Mouse (Mus musculus) embryonic facial prominence, embryonic 12.5 days (tissue): ENCODE measurements at regions not wholly inside any gene's neighbourhood (a gene's known extent, or its start where the extent isn't known, plus 50 kb on each side); places are given as distances from the start of the nearest gene placed in this dataset.

Experiments used
- ATAC-seq: fragments of 200-750 bp; cut with Nextera tagmentation; 2 replicates; pipeline ENCODE4 v1.8.0; 2017; ENCODE audit not compliant: insufficient number of reproducible peaks, insufficient read depth, low FRiP score, low TSS enrichment
- H3K27ac ChIP-seq: fragments of 300-500 bp; sonication (generic); 2 replicates; pipeline ENCODE4 v1.5.1; 2016; ENCODE audit warnings: mild to moderate bottlenecking
- H3K27me3 ChIP-seq: fragments of 300-500 bp; sonication (generic); 2 replicates; pipeline ENCODE4 v1.6.1; 2016; ENCODE audit warnings: mild to moderate bottlenecking, moderate library complexity
- H3K36me3 ChIP-seq: fragments of 300-500 bp; sonication (generic); 2 replicates; pipeline ENCODE4 v1.6.1; 2016; ENCODE audit warnings: mild to moderate bottlenecking
- H3K4me1 ChIP-seq: fragments of 300-500 bp; sonication (generic); 2 replicates; pipeline ENCODE4 v1.6.1; 2016
- H3K4me2 ChIP-seq: fragments of 300-500 bp; sonication (generic); replicated peaks from 2 replicates; pipeline ENCODE4 v1.6.1; 2016; ENCODE audit warnings: mild to moderate bottlenecking, moderate library complexity
- H3K4me3 ChIP-seq: fragments of 300-500 bp; sonication (generic); 2 replicates; pipeline ENCODE4 v1.5.1; 2016; ENCODE audit warnings: mild to moderate bottlenecking
- H3K9ac ChIP-seq: fragments of 300-500 bp; sonication (generic); 2 replicates; pipeline ENCODE4 v1.6.1; 2016; ENCODE audit warnings: mild to moderate bottlenecking, moderate library complexity
- H3K9me3 ChIP-seq: fragments of 300-500 bp; sonication (generic); 2 replicates; pipeline ENCODE4 v1.6.1; 2016; ENCODE audit warnings: mild to moderate bottlenecking, moderate library complexity
- WGBS: fragments of 180-500 bp; shearing (Covaris S2); methylation state at CpG from one replicate; pipeline ENCODE4 v1.1.7; 2016; 5-methylcytosine and 5-hydroxymethylcytosine counted together

- no peaks in the 10 kb centered on the region for H3K36me3 ChIP-seq
- 92% methylated on average over 4 of the region's 4 CpGs for WGBS
- ATAC-seq, result no peak
- H3K27ac ChIP-seq, result no peak overlapping the region
- H3K9ac ChIP-seq, result no peak overlapping the region
- no peak overlapping the region for H3K4me3 ChIP-seq
- no peaks in the 10 kb centered on the region for H3K4me1 ChIP-seq
- no peaks in the 10 kb centered on the region for H3K27me3 ChIP-seq
- H3K4me2 ChIP-seq, result no peak overlapping the region
- H3K9me3 ChIP-seq, result no peaks in the 10 kb centered on the region
Measured at GRCm38 (mm10) chr6:31043368-31043767, 84.5 kb upstream of the Klf14 start.

GRCm38 (mm10) chr6:31043919-31044318, 85.0 kb upstream of the Klf14 start:
- H3K27me3 ChIP-seq, result no peaks in the 10 kb centered on the region
- no peak for ATAC-seq
- H3K4me3 ChIP-seq, result no peak overlapping the region
- H3K9me3 ChIP-seq, result no peaks in the 10 kb centered on the region
- no peaks in the 10 kb centered on the region for H3K36me3 ChIP-seq
- H3K27ac ChIP-seq, result no peak overlapping the region
- no peak overlapping the region for H3K9ac ChIP-seq
- no peaks in the 10 kb centered on the region for H3K4me1 ChIP-seq
- WGBS, result 87% methylated on average over 3 of the region's 3 CpGs
- H3K4me2 ChIP-seq, result no peak overlapping the region

- H3K4me2 ChIP-seq, result no peak overlapping the region
- H3K27ac ChIP-seq, result no peak overlapping the region
- no peak for ATAC-seq
- H3K27me3 ChIP-seq, result no peaks in the 10 kb centered on the region
- no peak overlapping the region for H3K4me3 ChIP-seq
- no peaks in the 10 kb centered on the region for H3K36me3 ChIP-seq
- H3K9ac ChIP-seq, result no peak overlapping the region
- 54% methylated on average over 3 of the region's 3 CpGs for WGBS
- no peaks in the 10 kb centered on the region for H3K9me3 ChIP-seq
- no peaks in the 10 kb centered on the region for H3K4me1 ChIP-seq
Measured at GRCm38 (mm10) chr6:31046197-31046596, 87.3 kb upstream of the Klf14 start.

- H3K9ac ChIP-seq, result no peak overlapping the region; the same call in 1 of the 2 replicates
- H3K9me3 ChIP-seq, result no peaks in the 10 kb centered on the region
- H3K4me1 ChIP-seq, result no peaks in the 10 kb centered on the region
- no peaks in the 10 kb centered on the region for H3K27me3 ChIP-seq
- no peak overlapping the region for H3K4me3 ChIP-seq
- H3K36me3 ChIP-seq, result no peaks in the 10 kb centered on the region
- WGBS, result 48% methylated on average over 11 of the region's 11 CpGs
- no peak for ATAC-seq
- H3K4me2 ChIP-seq, result no peak overlapping the region
- no peak overlapping the region for H3K27ac ChIP-seq
Measured at GRCm38 (mm10) chr6:31048920-31049576, 90.2 kb upstream of the Klf14 start.

GRCm38 (mm10) chr6:31050831-31051230, 92.0 kb upstream of the Klf14 start:
- no peak for ATAC-seq
- no peak overlapping the region for H3K9ac ChIP-seq
- 66% methylated on average over 5 of the region's 5 CpGs for whole genome bisulfite sequencing
- no peak overlapping the region for H3K4me2 ChIP-seq
- no peak overlapping the region for H3K4me3 ChIP-seq
- H3K4me1 ChIP-seq, result no peaks in the 10 kb centered on the region
- H3K36me3 ChIP-seq, result no peaks in the 10 kb centered on the region
- no peak overlapping the region for H3K27ac ChIP-seq
- no peaks in the 10 kb centered on the region for H3K27me3 ChIP-seq
- no peaks in the 10 kb centered on the region for H3K9me3 ChIP-seq

- no peaks in the 10 kb centered on the region for H3K36me3 ChIP-seq
- ATAC-seq, result no peak
- H3K27ac ChIP-seq, result no peak overlapping the region
- no peak overlapping the region for H3K4me2 ChIP-seq
- no peak overlapping the region for H3K9ac ChIP-seq
- no peaks in the 10 kb centered on the region for H3K27me3 ChIP-seq
- no peaks in the 10 kb centered on the region for H3K4me1 ChIP-seq
- no peaks in the 10 kb centered on the region for H3K9me3 ChIP-seq
- 74% methylated on average over 6 of the region's 6 CpGs for WGBS
- no peak overlapping the region for H3K4me3 ChIP-seq
Measured at GRCm38 (mm10) chr6:31051771-31052170, 92.9 kb upstream of the Klf14 start.

GRCm38 (mm10) chr6:31053003-31053402, 94.1 kb upstream of the Klf14 start:
- no peak for ATAC-seq
- Histone ChIP-seq H3K9me3 (no peaks in the 10 kb centered on the region), H3K4me3 (no peak overlapping the region), H3K9ac (no peak overlapping the region), H3K27me3 (no peaks in the 10 kb centered on the region), H3K36me3 (no peaks in the 10 kb centered on the region), H3K27ac (no peak overlapping the region), H3K4me1 (no peaks in the 10 kb centered on the region), H3K4me2 (no peak overlapping the region)
- WGBS, result 13% methylated on average over 8 of the region's 8 CpGs

GRCm38 (mm10) chr6:31056786-31057566, 98.1 kb upstream of the Klf14 start:
- ATAC-seq, result no peak
- no peaks in the 10 kb centered on the region for H3K4me1 ChIP-seq
- 78% methylated on average over 12 of the region's 12 CpGs for WGBS

GRCm38 (mm10) chr6:31058299-31058698, 99.4 kb upstream of the Klf14 start:
- H3K36me3 ChIP-seq, result no peaks in the 10 kb centered on the region
- H3K4me2 ChIP-seq, result no peak overlapping the region
- H3K4me3 ChIP-seq, result no peak overlapping the region
- H3K4me1 ChIP-seq, result no peaks in the 10 kb centered on the region
- no peaks in the 10 kb centered on the region for H3K9me3 ChIP-seq
- ATAC-seq, result no peak
- H3K27me3 ChIP-seq, result no peaks in the 10 kb centered on the region
- H3K27ac ChIP-seq, result no peak overlapping the region
- WGBS, result 77% methylated on average over 1 of the region's 1 CpGs
- no peak overlapping the region for H3K9ac ChIP-seq

More at GRCm38 (mm10) chr6:31056786-31057566, 98.1 kb upstream of the Klf14 start:
- Histone ChIP-seq H3K4me2 (no peak overlapping the region), H3K9me3 (no peaks in the 10 kb centered on the region), H3K36me3 (no peaks in the 10 kb centered on the region), H3K27me3 (no peaks in the 10 kb centered on the region), H3K9ac (no peak overlapping the region), H3K4me3 (no peak overlapping the region), H3K27ac (no peak overlapping the region)

GRCm38 (mm10) chr6:31058961-31059360, 100.1 kb upstream of the Klf14 start:
- ATAC-seq, result no peak
- Histone ChIP-seq H3K36me3 (no peaks in the 10 kb centered on the region), H3K9ac (no peak overlapping the region), H3K4me2 (no peak overlapping the region), H3K9me3 (no peaks in the 10 kb centered on the region), H3K27ac (no peak overlapping the region), H3K27me3 (no peaks in the 10 kb centered on the region), H3K4me3 (no peak overlapping the region), H3K4me1 (no peaks in the 10 kb centered on the region)
- 84% methylated on average over 3 of the region's 3 CpGs for WGBS

GRCm38 (mm10) chr6:31061813-31062212, 102.9 kb upstream of the Klf14 start:
- H3K27me3 ChIP-seq, result no peaks in the 10 kb centered on the region
- no peak for ATAC-seq
- 94% methylated on average over 4 of the region's 4 CpGs for WGBS
- no peaks in the 10 kb centered on the region for H3K4me1 ChIP-seq
- H3K27ac ChIP-seq, result no peak overlapping the region
- H3K9me3 ChIP-seq, result no peaks in the 10 kb centered on the region
- H3K4me2 ChIP-seq, result no peak overlapping the region
- H3K36me3 ChIP-seq, result no peaks in the 10 kb centered on the region
- no peak overlapping the region for H3K9ac ChIP-seq
- no peak overlapping the region for H3K4me3 ChIP-seq

- Histone ChIP-seq H3K27me3 (no peaks in the 10 kb centered on the region), H3K36me3 (no peaks in the 10 kb centered on the region), H3K4me1 (no peaks in the 10 kb centered on the region), H3K9ac (no peak overlapping the region), H3K4me3 (no peak overlapping the region), H3K9me3 (no peaks in the 10 kb centered on the region), H3K27ac (no peak overlapping the region), H3K4me2 (no peak overlapping the region)
- ATAC-seq, result no peak
- WGBS, result 63% methylated on average over 9 of the region's 9 CpGs
Measured at GRCm38 (mm10) chr6:31065419-31065818, 106.5 kb upstream of the Klf14 start.
